Mouse (Mus musculus): ENCODE measurements around the gene Cdr1. TPM values are rescaled to one million over a fixed set of nuclear protein-coding genes. Genes with fewer than 3 reads are reported as not detected.

The Cdr1 gene
- total and polyA plus RNA-seq, 3 experiments: not detected

- ATAC-seq (ENCODE audit: extremely low read depth, insufficient number of reproducible peaks, low FRiP score, poor library complexity, severe bottlenecking) (no peak), DNase-seq (ENCODE audit: low spot score) (no peak)
- no peaks in the 10 kb centered on the region for H3K36me3 ChIP-seq (replicated peaks)
- H3K27me3 ChIP-seq (ENCODE audit: insufficient read depth, low read length): no peaks in the 10 kb centered on the region
- no peak overlapping the region for H3K4me3 ChIP-seq (ENCODE audit: low read depth, low read length)
- no peaks in the 10 kb centered on the region for H3K4me1 ChIP-seq (ENCODE audit: insufficient read depth, low read depth, low read length)
- no peaks in the 10 kb centered on the region for H3K9me3 ChIP-seq (replicated peaks)
- TF ChIP-seq POLR2AphosphoS5 (IDR thresholded peaks at IDR 0.05; ENCODE audit: insufficient replicate concordance, low read depth, low read length) (no peak), CTCF (IDR thresholded peaks at IDR 0.05; ENCODE audit: low read depth, low read length) (no peak), TAL1 (conservative IDR thresholded peaks at IDR 0.05; ENCODE audit: low read depth, low read length) (no peak), GATA1 (IDR thresholded peaks at IDR 0.05; ENCODE audit: borderline replicate concordance, low read length) (no peak), GATA2 (IDR thresholded peaks at IDR 0.05; ENCODE audit: borderline replicate concordance, low read depth, low read length) (no peak)
Measured at GRCm38 (mm10) chrX:61146569-61146968, 38.8 kb downstream of the Cdr1 start.

- DNase-seq (ENCODE audit: low spot score) (no peak), ATAC-seq (ENCODE audit: extremely low read depth, insufficient number of reproducible peaks, low FRiP score, poor library complexity, severe bottlenecking) (no peak)
- H3K9me3 ChIP-seq (replicated peaks): no peaks in the 10 kb centered on the region
- no peaks in the 10 kb centered on the region for H3K36me3 ChIP-seq (replicated peaks)
- TF ChIP-seq POLR2AphosphoS5 (IDR thresholded peaks at IDR 0.05; ENCODE audit: insufficient replicate concordance, low read depth, low read length) (no peak), CTCF (IDR thresholded peaks at IDR 0.05; ENCODE audit: low read depth, low read length) (no peak), GATA2 (IDR thresholded peaks at IDR 0.05; ENCODE audit: borderline replicate concordance, low read depth, low read length) (no peak), GATA1 (IDR thresholded peaks at IDR 0.05; ENCODE audit: borderline replicate concordance, low read length) (no peak), TAL1 (conservative IDR thresholded peaks at IDR 0.05; ENCODE audit: low read depth, low read length) (no peak)
- no peak overlapping the region for H3K4me3 ChIP-seq (ENCODE audit: low read depth, low read length)
- no peaks in the 10 kb centered on the region for H3K27me3 ChIP-seq (ENCODE audit: insufficient read depth, low read length)
- H3K4me1 ChIP-seq (ENCODE audit: insufficient read depth, low read depth, low read length): no peaks in the 10 kb centered on the region
Measured at GRCm38 (mm10) chrX:61145416-61145815, 39.9 kb downstream of the Cdr1 start.

- no peaks in the 10 kb centered on the region for H3K4me1 ChIP-seq (ENCODE audit: insufficient read depth, low read depth, low read length)
- no peak for ATAC-seq (ENCODE audit: extremely low read depth, insufficient number of reproducible peaks, low FRiP score, poor library complexity, severe bottlenecking)
- H3K4me3 ChIP-seq (ENCODE audit: low read depth, low read length): no peak overlapping the region
- no peaks in the 10 kb centered on the region for H3K36me3 ChIP-seq (replicated peaks)
- no peaks in the 10 kb centered on the region for H3K27me3 ChIP-seq (ENCODE audit: insufficient read depth, low read length)
- TF ChIP-seq GATA2 (IDR thresholded peaks at IDR 0.05; ENCODE audit: borderline replicate concordance, low read depth, low read length) (no peak), GATA1 (IDR thresholded peaks at IDR 0.05; ENCODE audit: borderline replicate concordance, low read length) (no peak), TAL1 (conservative IDR thresholded peaks at IDR 0.05; ENCODE audit: low read depth, low read length) (no peak), POLR2AphosphoS5 (IDR thresholded peaks at IDR 0.05; ENCODE audit: insufficient replicate concordance, low read depth, low read length) (no peak), CTCF (IDR thresholded peaks at IDR 0.05; ENCODE audit: low read depth, low read length) (no peak)
- no peak for DNase-seq (ENCODE audit: low spot score)
- H3K9me3 ChIP-seq (replicated peaks): no peaks in the 10 kb centered on the region
Measured at GRCm38 (mm10) chrX:61134592-61134991, 50.8 kb downstream of the Cdr1 start.
